Mouse (Mus musculus) liver, embryonic 14.5 days (tissue): ENCODE data around the gene Mdk. TPM values are rescaled to one million over a fixed set of nuclear protein-coding genes. Genes with fewer than 3 reads are reported as not detected.

Experiments
- ATAC-seq: fragments of 200-750 bp; cut with Nextera tagmentation; 2 replicates; pipeline ENCODE4 v1.8.0; 2017; ENCODE audit warnings: moderate number of reproducible peaks, mild to moderate bottlenecking, moderate library complexity; ENCODE audit not compliant: insufficient read depth
- DNase-seq, 3 experiments: peaks; one replicate each; pipeline ENCODE4 v3.0.0-alpha.2; 2012 to 2013; ENCODE audit warnings: low read depth in 3 of 3, low spot score in 3 of 3
- H3K27ac ChIP-seq: fragments of 300-500 bp; sonication (generic); 2 replicates; pipeline ENCODE4 v1.5.1; 2014; ENCODE audit warnings: moderate library complexity, mild to moderate bottlenecking, control low read depth, inconsistent platforms
- H3K27me3 ChIP-seq: fragments of 300-500 bp; sonication (generic); 2 replicates; pipeline ENCODE4 v1.6.1; 2014; ENCODE audit warnings: mild to moderate bottlenecking, low read length, moderate library complexity; ENCODE audit not compliant: control insufficient read depth, insufficient read depth
- H3K36me3 ChIP-seq: fragments of 300-500 bp; sonication (generic); replicated peaks from 2 replicates; pipeline ENCODE4 v1.6.1; 2014; ENCODE audit warnings: low read depth; ENCODE audit not compliant: control insufficient read depth, insufficient read depth
- H3K4me1 ChIP-seq, 2 experiments: fragments of 200-500 bp in 1 of 2; fragments of 300-500 bp in 1 of 2; sonication (generic) in 1 of 2; replicated peaks; 2 replicates each; pipeline ENCODE4 v1.6.1; 2012 to 2014; ENCODE audit warnings: antibody characterized with exemption in 1 of 2, inconsistent platforms in 1 of 2, low read length in 1 of 2; ENCODE audit not compliant: control insufficient read depth in 2 of 2, insufficient read depth in 2 of 2
- H3K4me2 ChIP-seq: fragments of 300-500 bp; sonication (generic); 2 replicates; pipeline ENCODE4 v1.6.1; 2014; ENCODE audit warnings: low read depth, mild to moderate bottlenecking, control low read depth, moderate library complexity
- H3K4me3 ChIP-seq, 2 experiments: fragments of 200-500 bp in 1 of 2; fragments of 300-500 bp in 1 of 2; sonication (generic) in 1 of 2; 2 replicates each; pipeline ENCODE4 v1.5.1; 2012 to 2014; ENCODE audit warnings: low read depth in 2 of 2, low read length in 2 of 2, mild to moderate bottlenecking in 2 of 2, control low read depth in 1 of 2, inconsistent platforms in 1 of 2, moderate library complexity in 1 of 2; ENCODE audit not compliant: insufficient read depth in 1 of 2
- H3K9ac ChIP-seq: fragments of 300-500 bp; sonication (generic); replicated peaks from 2 replicates; pipeline ENCODE4 v1.6.1; 2014; ENCODE audit warnings: mild to moderate bottlenecking, control low read depth, moderate library complexity
- H3K9me3 ChIP-seq: fragments of 300-500 bp; sonication (generic); 2 replicates; pipeline ENCODE4 v1.6.1; 2016; ENCODE audit warnings: low read length, mixed read lengths; ENCODE audit not compliant: control insufficient read depth
- CTCF ChIP-seq: IDR thresholded peaks from 2 replicates; pipeline ENCODE4 v1.5.1; 2016; ENCODE audit warnings: antibody characterized with exemption, low read depth, control low read depth
- EP300 ChIP-seq: IDR thresholded peaks from 2 replicates; pipeline ENCODE4 v1.6.1; 2016; ENCODE audit warnings: antibody characterized with exemption, low read depth
- WGBS: fragments of 180-500 bp; shearing (Covaris S2); extraction: QIAGEN DNeasy Blood & Tissue Kit; methylation state at CpG from one replicate; pipeline ENCODE4 v1.1.7; 2014; ENCODE audit not compliant: insufficient replicate concordance; 5-methylcytosine and 5-hydroxymethylcytosine counted together
- polyA plus RNA-seq, 2 experiments: library from polyadenylated mRNA; depleted of rRNA in 1 of 2; stranded (reverse) in 1 of 2; unstranded in 1 of 2; fragments of >200 nt; fragmentation: Nextera tagmentation in 1 of 2; extraction: Ambion mirVana in 1 of 2; gene quantifications; 2 replicates each; pipeline versions ENCODE4 v1.2.1 to v1.2.3; 2012 to 2014

Mdk gene
- polyA plus RNA-seq, 2 experiments: 12.7 to 19.3 TPM

GRCm38 (mm10) chr2:91967962-91968361 is 35.9 kb upstream of the Mdk start:
- 42% methylated on average over 11 of the region's 11 CpGs for WGBS
- no peaks in the 10 kb centered on the region for H3K36me3 ChIP-seq
- peaks cover 34% of the 10 kb centered on the region for H3K27me3 ChIP-seq
- no peak overlapping the region for H3K27ac ChIP-seq
- ATAC-seq: no peak
- no peak overlapping the region for H3K9ac ChIP-seq
- DNase-seq: no peak
- TF ChIP-seq EP300: no peak
- no peak for TF ChIP-seq CTCF
- no peak overlapping the region for H3K4me2 ChIP-seq
- no peak overlapping the region for H3K4me3 ChIP-seq
- H3K4me1 ChIP-seq: peaks cover 0 to 18% of the 10 kb centered on the region in 2 experiments; a peak in 2 of 4 replicates
- no peaks in the 10 kb centered on the region for H3K9me3 ChIP-seq

GRCm38 (mm10) chr2:91966367-91966766 is 34.3 kb upstream of the Mdk start:
- Histone ChIP-seq H3K4me3 (no peak overlapping the region), H3K9ac (no peak overlapping the region), H3K9me3 (no peaks in the 10 kb centered on the region), H3K36me3 (no peaks in the 10 kb centered on the region), H3K4me2 (no peak overlapping the region), H3K27ac (no peak overlapping the region), H3K27me3 (peaks cover 18% of the 10 kb centered on the region), H3K4me1 (peaks cover 12 to 28% of the 10 kb centered on the region in 2 experiments)
- WGBS: 50% methylated on average over 5 of the region's 5 CpGs
- TF ChIP-seq EP300 (no peak), CTCF (no peak)
- DNase-seq: no peak
- ATAC-seq: no peak

- Histone ChIP-seq H3K27ac (no peak overlapping the region), H3K27me3 (peaks cover 8% of the 10 kb centered on the region), H3K9me3 (no peaks in the 10 kb centered on the region), H3K36me3 (peaks cover 2% of the 10 kb centered on the region; the same call in 1 of the 2 replicates), H3K4me3 (peak overlapping the region; percentile 34 to 44), H3K4me2 (peak overlapping the region; percentile 39), H3K9ac (no peak overlapping the region; the same call in 1 of the 2 replicates), H3K4me1 (peaks cover 16 to 30% of the 10 kb centered on the region in 2 experiments)
- ATAC-seq (no peak), DNase-seq (no peak)
- TF ChIP-seq CTCF (no peak), EP300 (no peak)
- 5% methylated on average over 20 of the region's 20 CpGs for WGBS
Observed at GRCm38 (mm10) chr2:91965417-91965816, 33.3 kb upstream of the Mdk start.

- ATAC-seq (no peak), DNase-seq (no peak)
- Histone ChIP-seq H3K9me3 (no peaks in the 10 kb centered on the region), H3K9ac (no peak overlapping the region), H3K27me3 (peaks cover 8% of the 10 kb centered on the region), H3K4me3 (peak overlapping the region; percentile 34 to 44), H3K36me3 (peaks cover 3% of the 10 kb centered on the region; the same call in 1 of the 2 replicates), H3K4me1 (peaks cover 18 to 35% of the 10 kb centered on the region in 2 experiments), H3K27ac (no peak overlapping the region), H3K4me2 (peak overlapping the region; percentile 39)
- TF ChIP-seq EP300 (no peak), CTCF (no peak)
- WGBS: 23% methylated on average over 3 of the region's 3 CpGs
Observed at GRCm38 (mm10) chr2:91964610-91965204, 32.6 kb upstream of the Mdk start.

GRCm38 (mm10) chr2:91963443-91963932 is 31.4 kb upstream of the Mdk start:
- peak; percentile 73 to 82 (median 76) for DNase-seq
- Histone ChIP-seq H3K36me3 (peaks cover 3% of the 10 kb centered on the region; the same call in 1 of the 2 replicates), H3K27ac (peak overlapping the region; percentile 24; the same call in 1 of the 2 replicates), H3K9me3 (no peaks in the 10 kb centered on the region), H3K4me2 (peak overlapping the region; percentile 86), H3K9ac (peak overlapping the region; percentile 76), H3K4me1 (peaks cover 30 to 46% of the 10 kb centered on the region in 2 experiments), H3K27me3 (peaks cover 8% of the 10 kb centered on the region), H3K4me3 (peak overlapping the region; percentile 68 to 73)
- TF ChIP-seq CTCF (peak; percentile 89), EP300 (no peak)
- WGBS: 1% methylated on average over 57 of the region's 57 CpGs
- ATAC-seq: peak; percentile 91
